Mouse (Mus musculus): ENCODE data around the gene Cdc42ep4.

GRCm38 (mm10) chr11:113797014-113797983, 45.6 kb upstream of the Cdc42ep4 start:
- TF ChIP-seq POLR2A (IDR thresholded peaks at IDR 0.05; ENCODE audit: low read depth, low read length) (no peak), CTCF (IDR thresholded peaks at IDR 0.05; ENCODE audit: extremely low read depth, insufficient read depth, insufficient read length, insufficient replicate concordance) (no peak)

Measured in spleen, adult 2 months (tissue).